Mouse (Mus musculus) gastrocnemius, adult 2 months (tissue): ENCODE measurements around the gene Gtf3c6. TPM values are rescaled to one million over a fixed set of nuclear protein-coding genes. Genes with fewer than 3 reads are reported as not detected.

ENCODE experiments used
- DNase-seq: peaks from one replicate; pipeline ENCODE4 v3.0.0; 2022
- H3K27ac ChIP-seq: fragments of 200-600 bp; 2 replicates; pipeline ENCODE4 v1.8.1; 2022; ENCODE audit warnings: mild to moderate bottlenecking
- H3K4me3 ChIP-seq: fragments of 200-600 bp; 2 replicates; pipeline ENCODE4 v1.8.1; 2022; ENCODE audit warnings: mild to moderate bottlenecking, moderate library complexity
- CTCF ChIP-seq: fragments of 200-600 bp; IDR thresholded peaks from 2 replicates; pipeline ENCODE4 v1.8.1; 2022; ENCODE audit warnings: antibody characterized with exemption, mild to moderate bottlenecking, moderate library complexity
- intact Hi-C: fragments of 180-260 bp; cut with DNase I; formaldehyde crosslinking; loops from one replicate; pipeline ENCODE4 v1.15.1; 2025
- total RNA-seq, 2 experiments: library from RNA; stranded (reverse); gene quantifications; 2 replicates each; pipeline ENCODE4 v1.2.3; 2021

Gene Gtf3c6
- total RNA-seq, 2 experiments from 2014 or later: 27.0 to 27.7 TPM

- intact Hi-C loops: no loop called here
- peak; percentile 55 for DNase-seq
- H3K27ac ChIP-seq: no peak overlapping the region
- no peak for TF ChIP-seq CTCF
- no peak overlapping the region for H3K4me3 ChIP-seq
Observed at GRCm38 (mm10) chr10:40283636-40284035, 25.7 kb upstream of the Gtf3c6 start.

GRCm38 (mm10) chr10:40281565-40281964 lies 23.7 kb upstream of the Gtf3c6 start:
- Histone ChIP-seq H3K4me3 (no peak overlapping the region), H3K27ac (no peak overlapping the region)
- no peak for DNase-seq
- TF ChIP-seq CTCF: no peak
- intact Hi-C loops: no loop called here

- TF ChIP-seq CTCF: no peak
- Histone ChIP-seq H3K4me3 (no peak overlapping the region), H3K27ac (no peak overlapping the region)
- intact Hi-C loops: no loop called here
- DNase-seq: no peak
Observed at GRCm38 (mm10) chr10:40278317-40278716, 20.4 kb upstream of the Gtf3c6 start.

GRCm38 (mm10) chr10:40275991-40276390 lies 18.1 kb upstream of the Gtf3c6 start:
- Histone ChIP-seq H3K27ac (no peak overlapping the region), H3K4me3 (no peak overlapping the region)
- DNase-seq: no peak
- intact Hi-C loops: no loop called here
- no peak for TF ChIP-seq CTCF

GRCm38 (mm10) chr10:40273938-40274337 lies 16.0 kb upstream of the Gtf3c6 start:
- no peak for DNase-seq
- no peak overlapping the region for H3K4me3 ChIP-seq
- intact Hi-C loops: no loop called here
- no peak for TF ChIP-seq CTCF
- H3K27ac ChIP-seq: no peak overlapping the region

- no peak for DNase-seq
- no peak for TF ChIP-seq CTCF
- Histone ChIP-seq H3K27ac (no peak overlapping the region), H3K4me3 (no peak overlapping the region)
- intact Hi-C loops: no loop called here
Observed at GRCm38 (mm10) chr10:40271216-40271615, 13.3 kb upstream of the Gtf3c6 start.

GRCm38 (mm10) chr10:40264920-40265319 lies 7.0 kb upstream of the Gtf3c6 start:
- no peak for DNase-seq
- intact Hi-C loops: no loop called here
- Histone ChIP-seq H3K4me3 (no peak overlapping the region), H3K27ac (no peak overlapping the region)
- TF ChIP-seq CTCF: peak; percentile 15; the same call in 1 of the 2 replicates

- Histone ChIP-seq H3K4me3 (no peak overlapping the region), H3K27ac (no peak overlapping the region)
- no peak for TF ChIP-seq CTCF
- intact Hi-C loops: no loop called here
- DNase-seq: no peak
Observed at GRCm38 (mm10) chr10:40263691-40264090, 5.8 kb upstream of the Gtf3c6 start.

GRCm38 (mm10) chr10:40262200-40262599 lies 4.3 kb upstream of the Gtf3c6 start:
- DNase-seq: no peak
- intact Hi-C loops: no loop called here
- Histone ChIP-seq H3K27ac (no peak overlapping the region), H3K4me3 (no peak overlapping the region)
- TF ChIP-seq CTCF: no peak

- intact Hi-C loops: no loop called here
- Histone ChIP-seq H3K27ac (no peak overlapping the region), H3K4me3 (no peak overlapping the region)
- no peak for TF ChIP-seq CTCF
- DNase-seq: no peak
Observed at GRCm38 (mm10) chr10:40260305-40260704, 2.4 kb upstream of the Gtf3c6 start.

- intact Hi-C loops: loop anchor here (2.0 kb wide), 2 partner anchors 41 to 89 kb away; no protein-coding TSS in a partner anchor
- TF ChIP-seq CTCF: no peak
- peak overlapping the region; percentile 88 for H3K4me3 ChIP-seq
- no peak for DNase-seq
- peak overlapping the region; percentile 94 for H3K27ac ChIP-seq
Observed at GRCm38 (mm10) chr10:40259542-40259941, 1.6 kb upstream of the Gtf3c6 start.

GRCm38 (mm10) chr10:40258976-40259375 lies 1.1 kb upstream of the Gtf3c6 start:
- Histone ChIP-seq H3K4me3 (peak overlapping the region; percentile 88), H3K27ac (peak overlapping the region; percentile 94)
- intact Hi-C loops: loop anchor here (2.0 kb wide), 2 partner anchors 42 to 90 kb away; no protein-coding TSS in a partner anchor
- TF ChIP-seq CTCF: peak; percentile 82
- no peak for DNase-seq

- peak; percentile 58 for DNase-seq
- peak overlapping the region; percentile 88 for H3K4me3 ChIP-seq
- H3K27ac ChIP-seq: peak overlapping the region; percentile 94
- TF ChIP-seq CTCF: peak; percentile 39
- intact Hi-C loops: loop anchor here (2.0 kb wide), 2 partner anchors 42 to 90 kb away; no protein-coding TSS in a partner anchor
Observed at GRCm38 (mm10) chr10:40258401-40258966, 576 bp upstream of the Gtf3c6 start.

- H3K4me3 ChIP-seq: peak overlapping the region; percentile 88
- intact Hi-C loops: loop anchor here (1.0 kb wide), 1 partner anchor 269 kb away; no protein-coding TSS in a partner anchor
- DNase-seq: peak; percentile 33
- no peak for TF ChIP-seq CTCF
- peak overlapping the region; percentile 94 for H3K27ac ChIP-seq
Observed at GRCm38 (mm10) chr10:40256716-40257115, 1.2 kb downstream of the Gtf3c6 start.
